Mouse (Mus musculus) heart, adult 2 months (tissue): ENCODE data around the gene Mrps17.

Source experiments
- CTCF ChIP-seq: fragments of 200-600 bp; IDR thresholded peaks from 2 replicates; pipeline ENCODE4 v1.8.1; 2022; ENCODE audit warnings: antibody characterized with exemption, mild to moderate bottlenecking, moderate library complexity
- EP300 ChIP-seq: fragments of 200-500 bp; IDR thresholded peaks from 2 replicates; pipeline ENCODE4 v1.6.1; 2011; ENCODE audit warnings: low read depth, low read length, control low read depth; ENCODE audit not compliant: insufficient read depth
- POLR2A ChIP-seq: fragments of 200-500 bp; IDR thresholded peaks from 2 replicates; pipeline ENCODE4 v1.6.1; 2011; ENCODE audit warnings: mild to moderate bottlenecking, low read depth, low read length, control low read depth; ENCODE audit not compliant: insufficient read depth

DNA sequence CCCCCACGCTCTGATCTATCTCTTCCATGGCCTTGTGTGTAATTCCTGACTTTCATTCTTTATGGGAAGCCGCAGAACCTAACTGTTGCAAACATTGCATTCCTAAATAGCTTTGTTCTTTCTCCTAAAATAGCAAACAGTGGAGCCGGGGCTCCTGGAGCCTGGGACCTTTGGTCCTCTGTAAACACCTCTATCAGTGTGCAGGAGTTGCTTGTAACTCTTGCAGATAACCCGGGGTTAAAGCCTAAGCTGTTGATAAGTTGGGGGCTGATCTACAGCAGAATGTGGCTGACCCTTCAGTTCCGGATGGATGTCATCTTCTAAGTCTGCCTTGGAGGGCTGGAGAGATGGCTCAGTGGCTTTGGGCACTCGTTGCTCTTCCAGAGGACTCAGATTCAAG is 28.8 kb downstream of the Mrps17 start:
- no peak for TF ChIP-seq POLR2A
- no peak for TF ChIP-seq CTCF
- no peak for TF ChIP-seq EP300
